Mouse (Mus musculus) lung, postnatal 0 days (tissue): Measurements from ENCODE around the gene Tbc1d5.

Experiments
- CTCF ChIP-seq: IDR thresholded peaks from 2 replicates; pipeline ENCODE4 v1.5.1; 2016; ENCODE audit warnings: antibody characterized with exemption, mild to moderate bottlenecking
- EP300 ChIP-seq: IDR thresholded peaks from 2 replicates; pipeline ENCODE4 v1.6.1; 2016; ENCODE audit warnings: antibody characterized with exemption, mild to moderate bottlenecking, control low read depth

DNA sequence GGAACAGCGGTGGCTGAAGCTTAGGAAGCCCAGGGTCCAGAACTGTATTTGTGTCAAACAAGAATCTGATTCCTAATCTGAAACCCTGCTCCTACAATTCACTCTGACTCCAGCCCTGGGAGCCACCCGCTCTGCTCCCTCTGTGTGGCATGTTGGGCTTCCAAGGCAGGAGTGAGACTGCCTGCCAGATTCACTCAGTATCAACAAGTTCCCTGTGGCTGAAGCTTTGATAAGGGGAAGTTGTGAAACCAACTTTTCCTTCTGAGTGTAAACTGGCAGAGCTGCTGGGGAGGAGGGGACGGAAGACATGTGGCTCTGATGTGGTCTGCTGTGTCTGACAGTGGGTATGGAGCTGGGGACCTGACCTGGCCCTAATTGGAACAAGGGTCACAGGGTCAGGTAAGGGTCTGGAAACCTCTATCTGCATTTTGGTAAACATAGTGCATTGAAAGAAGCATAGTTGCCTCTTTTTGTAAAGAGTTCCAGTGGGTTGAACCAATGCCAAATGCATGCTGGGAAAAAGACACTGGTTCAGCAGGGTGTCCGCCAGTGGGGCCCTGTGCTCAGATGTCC is 443.7 kb downstream of the Tbc1d5 start:
- no peak for TF ChIP-seq CTCF
- no peak for TF ChIP-seq EP300
